Mouse (Mus musculus) urinary bladder, postnatal 36 days (tissue): ENCODE data around the gene Smpdl3a.

Source experiments
- DNase-seq, 2 experiments: peaks; one replicate each; pipeline ENCODE4 v3.0.0; 2022; ENCODE audit warnings: low spot score in 2 of 2, mixed read lengths in 1 of 2

Smpdl3a gene

DNA sequence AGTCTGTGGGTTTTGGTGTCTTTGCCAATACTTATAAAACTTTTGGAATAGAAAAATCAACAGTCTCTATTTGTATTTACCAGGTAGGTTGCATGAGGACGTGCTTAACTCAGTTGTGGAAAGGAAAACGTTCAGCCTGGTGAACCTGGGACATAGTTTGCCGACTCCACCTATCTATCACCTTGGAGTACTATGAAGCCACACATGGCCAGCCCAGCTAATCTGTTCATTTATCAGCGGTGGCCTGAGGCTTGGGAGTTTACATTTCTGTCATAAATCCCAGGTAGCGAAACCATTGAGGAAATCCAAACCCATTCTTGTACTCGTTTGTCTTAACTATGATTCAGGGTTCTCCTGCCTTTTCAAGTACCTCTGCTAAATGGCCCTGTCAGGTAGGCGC, at the start of gene Smpdl3a:
Gene Smpdl3a, plus strand, starts transcription at position 318 of the 400 bp plus-strand sequence.
- no peak for DNase-seq

- no peak for DNase-seq
These were observed 48.7 kb upstream of the Smpdl3a start for GRCm38 (mm10) chr10:57745452-57745851.

GRCm38 (mm10) chr10:57747127-57747526, 47.0 kb upstream of the Smpdl3a start:
- peak; percentile 3 to 6 for DNase-seq

- DNase-seq = no peak
These were observed 40.8 kb upstream of the Smpdl3a start for GRCm38 (mm10) chr10:57753343-57753742.

DNA sequence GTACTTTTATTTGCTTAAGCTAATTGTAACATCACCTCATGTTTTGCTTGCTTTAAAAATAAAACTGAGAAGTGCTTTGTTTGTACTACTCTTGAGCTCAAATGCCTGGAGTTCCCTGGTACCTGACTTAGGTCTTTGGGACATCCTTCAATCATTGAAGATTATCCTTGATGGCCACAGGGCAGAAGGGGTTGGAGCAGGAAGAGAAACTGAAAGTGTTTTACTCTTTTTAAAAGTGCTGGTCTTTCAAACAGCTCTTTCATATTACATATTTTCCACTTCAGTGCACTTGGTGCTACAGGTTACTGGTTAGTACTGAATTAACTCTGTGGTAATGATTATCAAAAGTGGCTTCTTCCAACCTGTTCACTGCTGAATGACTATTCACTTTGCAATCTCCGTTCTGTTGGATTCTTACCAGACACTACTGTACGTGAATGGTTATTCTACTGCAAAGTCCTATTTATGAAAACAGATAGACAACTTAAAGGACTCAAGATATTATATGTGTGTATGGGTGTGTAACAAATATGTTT, 38.9 kb upstream of the Smpdl3a start:
- DNase-seq = no peak

DNA sequence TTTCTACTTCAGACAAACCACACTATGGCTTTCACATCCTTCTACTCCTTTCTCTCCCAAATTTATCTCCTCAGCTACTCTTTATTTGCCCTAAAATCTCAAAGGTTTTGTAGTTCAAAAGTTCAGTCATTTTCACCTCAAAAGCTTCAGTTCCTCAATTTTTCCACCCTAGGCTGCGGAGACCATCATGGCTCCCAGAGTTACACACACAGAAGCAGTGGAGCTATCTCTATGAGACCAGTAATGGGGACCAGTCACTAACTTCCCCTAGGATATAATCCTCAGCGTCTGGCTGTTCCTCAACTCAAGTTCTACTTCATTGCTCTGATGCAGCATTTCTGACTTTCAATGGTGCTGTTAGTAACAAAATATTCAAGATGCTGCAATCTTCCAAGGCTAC, 35.1 kb upstream of the Smpdl3a start:
- no peak for DNase-seq

DNA sequence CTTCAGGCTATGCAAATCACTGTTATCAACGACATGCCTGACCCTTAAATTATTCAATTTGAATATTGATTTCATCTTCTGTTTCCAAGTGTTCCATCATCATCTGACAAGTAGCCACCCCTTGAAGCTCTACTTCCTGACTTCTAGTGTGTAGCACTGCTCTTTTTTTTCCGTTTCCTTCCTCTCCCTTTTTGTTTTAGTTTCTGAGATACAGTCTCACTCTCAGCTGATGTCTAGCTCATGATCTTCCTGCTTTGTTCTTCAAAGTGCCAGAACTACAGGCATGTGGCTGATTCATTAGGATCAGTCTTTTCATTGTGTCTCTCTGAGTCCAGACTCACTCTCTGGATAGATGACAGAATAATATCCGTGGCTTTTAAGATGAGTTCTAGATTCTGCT, 33.4 kb upstream of the Smpdl3a start:
- DNase-seq = no peak

DNA sequence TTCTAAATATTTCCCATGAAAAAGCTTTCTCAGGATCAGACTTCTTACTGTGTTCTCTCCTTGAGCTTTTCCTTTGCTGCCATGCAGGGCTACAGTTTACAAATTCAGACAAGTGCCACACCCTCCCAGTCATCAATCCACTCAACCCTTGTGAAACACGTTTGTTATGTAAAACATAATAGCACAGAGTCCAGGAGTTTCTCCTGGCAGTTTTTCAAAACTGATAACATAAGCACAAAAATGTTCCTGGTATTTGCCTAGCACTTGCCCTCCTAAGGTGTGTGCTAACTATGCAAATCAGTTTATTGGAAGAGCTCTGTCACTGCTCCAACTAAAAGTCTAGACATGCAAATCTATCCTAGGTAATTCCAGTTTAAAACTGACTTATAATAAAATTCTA, 31.1 kb upstream of the Smpdl3a start:
- no peak for DNase-seq

DNA sequence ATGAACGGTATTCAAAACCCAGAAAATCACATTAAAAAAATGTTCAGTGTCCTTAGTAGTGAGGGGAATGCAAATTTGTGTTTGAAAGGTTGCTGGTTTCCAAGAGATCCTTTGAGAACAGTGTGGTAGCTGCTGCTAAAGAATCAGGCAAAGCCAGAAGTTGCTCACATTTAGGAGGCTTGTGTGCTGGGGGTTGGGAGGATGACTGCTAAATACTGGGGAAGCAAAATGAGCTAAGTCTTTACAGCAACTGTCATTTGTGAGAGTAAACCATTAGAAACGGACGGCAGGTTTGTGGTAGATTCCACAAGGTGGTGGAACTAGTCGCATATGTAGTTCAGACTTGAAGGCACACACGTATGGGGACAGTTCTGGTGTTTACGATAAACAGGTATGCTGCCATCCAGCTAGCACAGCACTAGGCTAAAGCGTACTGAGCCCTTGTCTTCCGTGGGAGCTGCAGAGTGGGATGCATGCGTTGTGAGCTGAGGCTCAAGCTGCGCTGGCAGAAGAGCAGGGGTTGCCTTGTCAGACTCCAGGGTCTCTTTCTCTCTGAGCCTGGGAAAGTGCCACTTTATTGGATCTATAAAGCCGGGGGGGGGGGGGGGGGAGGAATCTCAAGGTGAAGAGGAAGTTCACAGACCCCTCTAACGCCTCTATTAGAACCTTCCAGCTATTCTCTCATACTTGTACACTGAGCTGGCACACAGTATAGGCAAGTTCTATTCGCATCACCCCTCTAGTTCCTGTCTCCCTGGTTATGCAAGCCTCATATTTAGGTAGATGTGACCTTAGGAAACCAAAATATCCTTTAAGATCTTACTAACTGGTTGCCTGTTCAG, 10.6 kb upstream of the Smpdl3a start:
- DNase-seq = no peak

DNA sequence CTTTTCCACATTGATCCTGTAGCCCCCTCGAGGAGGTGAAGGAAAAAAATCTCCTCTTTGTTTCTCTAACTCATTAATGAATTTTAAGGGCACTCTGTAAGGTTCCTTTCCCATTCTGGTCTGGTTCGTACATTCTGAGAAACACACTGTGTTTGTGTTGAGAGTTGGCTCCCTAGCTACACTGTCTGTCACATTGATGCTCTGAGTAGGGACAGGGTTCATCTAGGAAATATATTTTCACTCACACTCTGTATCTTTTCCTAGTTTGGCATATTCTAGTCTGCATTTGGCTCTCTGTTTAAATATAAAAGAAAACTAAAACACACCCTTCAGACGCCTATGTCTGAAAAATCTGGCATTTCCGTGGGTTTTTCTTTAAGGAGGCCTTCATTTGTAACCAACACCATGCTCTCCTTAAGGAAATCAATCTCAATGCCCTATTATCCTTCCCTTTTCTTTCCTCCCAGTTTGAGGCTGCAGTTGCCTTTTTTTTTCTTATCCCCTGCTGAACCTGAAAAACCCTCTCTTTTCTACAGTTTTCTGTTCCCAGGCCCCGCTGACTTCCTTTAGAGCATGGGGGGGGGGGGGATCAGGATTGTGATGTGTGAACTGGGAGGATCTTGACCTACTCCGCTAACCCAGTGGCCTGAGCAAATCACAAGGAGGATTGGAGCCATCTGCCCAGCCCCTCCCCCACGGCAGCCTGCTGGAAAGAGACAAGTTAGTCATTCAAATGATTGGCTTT, 9.8 kb upstream of the Smpdl3a start:
- DNase-seq = peak; percentile 10 to 46

DNA sequence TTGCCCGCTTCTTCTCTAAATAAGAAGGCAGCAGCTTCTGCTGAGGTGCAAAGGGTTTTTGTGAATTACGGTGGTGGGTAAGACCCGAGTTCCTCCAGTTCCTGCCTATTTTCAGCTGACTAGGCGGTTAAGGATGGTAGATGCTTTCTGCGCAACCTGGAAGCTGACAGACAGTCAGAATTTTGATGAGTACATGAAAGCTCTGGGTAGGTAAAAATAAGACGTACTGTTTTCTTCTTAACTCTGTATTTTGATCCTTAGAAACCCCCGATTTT, 9.3 kb upstream of the Smpdl3a start, which contains the start of gene Fabp7:
Gene Fabp7, plus strand, starts transcription at position 6 of the 275 bp plus-strand sequence.
- DNase-seq = no peak

DNA sequence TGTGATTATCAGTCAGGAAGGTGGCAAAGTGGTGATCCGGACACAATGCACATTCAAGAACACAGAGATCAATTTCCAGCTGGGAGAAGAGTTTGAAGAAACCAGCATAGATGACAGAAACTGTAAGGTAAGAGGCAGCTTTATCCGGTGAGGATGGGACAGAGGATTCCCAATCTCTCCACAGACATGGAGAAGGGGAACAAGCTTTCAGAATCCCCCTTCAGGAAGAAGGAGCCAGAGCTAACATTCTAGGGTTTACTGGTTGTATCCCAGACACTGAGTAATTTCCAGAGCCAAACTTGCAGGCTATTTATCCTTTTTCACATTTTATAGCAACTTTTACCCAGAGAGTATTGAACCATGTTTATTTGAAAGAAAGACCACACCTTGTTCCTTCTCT, 8.6 kb upstream of the Smpdl3a start:
- DNase-seq = no peak

DNA sequence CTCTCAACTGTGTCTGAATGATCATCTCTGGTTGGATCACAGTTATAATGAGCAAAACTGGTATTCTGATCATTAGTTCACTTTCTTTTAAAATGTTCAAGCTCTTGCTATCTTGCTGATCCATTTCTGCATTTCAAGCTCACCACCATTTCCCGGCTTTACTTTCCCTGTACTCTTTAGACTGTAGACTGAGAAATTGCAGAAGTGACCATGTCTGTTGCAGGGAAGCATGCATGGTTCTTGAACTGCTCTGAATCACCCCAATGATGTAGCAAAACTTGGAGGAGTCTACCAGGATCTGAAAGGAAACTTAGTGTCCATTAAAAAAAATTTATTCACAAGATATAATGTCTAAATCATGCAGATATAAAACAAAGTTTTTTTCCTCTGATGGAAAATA, 1.2 kb upstream of the Smpdl3a start:
- no peak for DNase-seq

DNA sequence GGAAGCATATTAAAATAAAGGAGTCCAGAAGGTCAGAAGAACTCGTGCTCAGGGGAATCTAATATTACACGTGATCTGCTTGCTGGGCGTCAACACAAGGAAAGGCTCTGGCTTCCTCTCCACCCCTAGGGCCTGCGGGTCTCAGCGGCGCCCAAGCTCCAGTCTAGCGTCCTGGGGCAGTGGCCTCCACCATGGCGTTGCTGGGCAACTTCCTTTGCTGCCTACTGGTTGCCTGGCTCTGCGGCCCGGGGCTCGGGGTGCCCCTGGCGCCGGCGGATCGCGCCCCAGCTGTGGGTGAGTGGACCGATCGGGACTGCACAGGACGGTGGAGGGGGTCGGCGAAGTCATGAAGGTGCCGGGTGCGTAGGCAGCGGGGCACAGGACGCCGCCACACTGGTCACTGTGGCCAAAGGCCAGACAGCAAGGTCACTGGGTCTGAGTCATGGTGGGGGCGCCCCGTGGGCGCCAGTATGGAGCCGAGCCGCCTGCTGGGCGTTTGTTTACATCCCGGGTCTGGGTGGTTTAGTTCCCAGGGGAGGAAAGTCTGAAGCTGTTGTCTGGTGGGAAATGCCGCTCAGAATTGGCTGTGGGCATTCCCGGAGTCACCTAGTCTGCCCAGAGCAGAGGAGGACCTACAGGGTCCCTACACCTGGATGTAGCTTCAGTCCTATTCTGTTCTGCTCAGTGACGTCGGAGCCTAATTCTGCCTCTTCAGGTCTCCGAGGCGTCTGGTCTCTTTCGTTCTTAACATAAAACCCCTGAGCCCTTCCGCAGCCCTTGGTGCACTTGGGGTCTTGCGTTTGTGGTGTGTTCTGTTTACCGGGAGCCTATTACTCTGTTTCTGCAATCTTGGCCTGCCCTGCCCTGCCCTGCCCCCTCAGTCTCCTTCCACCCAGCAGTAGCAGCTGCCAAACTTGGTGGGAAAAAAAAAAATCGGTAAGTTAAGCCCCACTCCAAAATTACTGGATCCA, 641 bp downstream of the Smpdl3a start:
- DNase-seq = peak; percentile 32 to 45

DNA sequence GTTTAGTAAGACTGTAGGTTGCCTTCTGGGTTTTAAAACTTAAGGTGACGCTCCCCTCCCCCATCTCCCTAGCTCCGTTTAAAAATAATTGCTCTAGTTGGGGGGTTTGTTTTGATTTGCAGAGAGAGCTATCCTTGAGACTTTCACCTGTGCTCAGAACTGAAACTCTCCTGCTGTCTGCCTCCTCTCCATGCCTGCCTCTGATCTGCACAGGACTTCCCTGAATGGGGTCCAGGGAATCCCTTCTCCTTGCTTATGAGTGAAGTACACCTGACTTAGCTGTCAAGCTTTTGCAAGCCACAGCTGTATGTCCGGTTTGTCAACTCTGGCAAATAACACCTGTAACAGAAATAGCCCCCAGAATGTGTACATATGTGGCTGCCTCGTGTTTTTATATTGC, 1.4 kb downstream of the Smpdl3a start:
- DNase-seq = no peak

- DNase-seq = no peak
These were observed 1.9 kb downstream of the Smpdl3a start for GRCm38 (mm10) chr10:57796057-57796456.

- no peak for DNase-seq
These were observed 5.4 kb downstream of the Smpdl3a start for GRCm38 (mm10) chr10:57799486-57799885.

DNA sequence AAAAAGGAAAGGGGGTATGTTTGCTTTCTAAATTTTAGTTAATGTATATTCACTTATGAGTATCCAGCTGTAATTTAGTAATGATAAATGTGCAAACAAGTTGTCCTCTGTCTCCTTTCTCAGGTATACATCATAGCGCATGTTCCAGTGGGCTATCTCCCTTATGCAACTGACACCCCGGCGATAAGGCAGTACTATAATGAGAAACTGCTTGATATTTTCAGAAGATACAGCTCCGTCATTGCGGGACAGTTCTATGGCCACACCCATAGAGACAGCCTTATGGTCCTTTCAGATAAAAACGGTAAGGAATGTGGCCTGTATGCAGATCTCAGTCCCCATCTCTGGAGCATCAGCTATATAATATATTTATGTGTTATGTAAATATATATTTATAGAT, 13.6 kb downstream of the Smpdl3a start:
- no peak for DNase-seq

GRCm38 (mm10) chr10:57812161-57812856, 18.2 kb downstream of the Smpdl3a start:
- DNase-seq = no peak

DNA sequence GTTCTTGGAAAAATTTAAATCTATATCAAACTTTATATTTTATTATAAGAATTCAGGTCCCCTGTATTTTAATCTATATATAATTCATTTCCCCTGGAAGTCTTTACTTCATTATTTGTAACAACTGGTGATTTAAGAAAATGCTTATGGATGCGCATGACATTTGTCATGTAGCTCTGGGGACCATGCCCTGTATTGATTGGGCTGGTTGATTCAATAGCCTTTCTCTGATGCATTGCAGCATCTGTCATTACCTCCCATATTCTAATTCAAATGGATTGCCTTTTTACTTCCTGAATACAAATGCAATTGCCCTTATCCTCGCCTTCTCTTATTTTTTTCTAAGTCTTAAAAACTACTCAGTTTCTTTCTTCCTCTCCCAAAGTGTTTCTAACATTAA, 20.2 kb downstream of the Smpdl3a start:
- no peak for DNase-seq

- no peak for DNase-seq
These were observed 21.7 kb downstream of the Smpdl3a start for GRCm38 (mm10) chr10:57815869-57816268.
